Comparison of ENCODE assay signal across 8 mouse cellular contexts in genomic region chr9:120345651-120346151, GRCm38 (mm10). TPM values are rescaled to one million over a fixed set of nuclear protein-coding genes. Genes with fewer than 3 reads are reported as not detected.
DNase-seq lines count a peak whose midpoint lies in the region; ATAC-seq and TF ChIP-seq lines count a peak whose summit lies in the region.

No protein-coding gene starts in this region.

- 8% methylated on average over 5 of the region's 5 CpGs for WGBS in liver, adult 2 months
- 15% methylated on average over 5 of the region's 5 CpGs for WGBS in forebrain, postnatal 0 days
- 27% methylated on average over 5 of the region's 5 CpGs for WGBS in hindbrain, embryonic 15.5 days
- WGBS in lung, embryonic 16.5 days = 6% methylated on average over 5 of the region's 5 CpGs
- WGBS in thymus, adult 2 months = 64% methylated on average over 5 of the region's 5 CpGs

- ATAC-seq in forebrain, postnatal 0 days = peak; percentile 34; the same call in 1 of the 2 replicates
- ATAC-seq in hindbrain, embryonic 15.5 days (ENCODE audit: low FRiP score, low read depth) = peak; percentile 47
- peak; percentile 53 for ATAC-seq in lung, embryonic 16.5 days (ENCODE audit: low read depth)

- no peaks in the 10 kb centered on the region for H3K9me3 ChIP-seq in forebrain, postnatal 0 days (ENCODE audit: low read length)
- H3K9me3 ChIP-seq in hindbrain, embryonic 15.5 days = no peaks in the 10 kb centered on the region
- H3K9me3 ChIP-seq in lung, embryonic 16.5 days (ENCODE audit: control insufficient read depth, low read length) = no peaks in the 10 kb centered on the region

- TF ChIP-seq POLR2A in liver, adult 2 months (IDR thresholded peaks at IDR 0.05; ENCODE audit: extremely low read depth, insufficient read depth, low read length) = no peak
- no peak for TF ChIP-seq POLR2A in thymus, adult 2 months (IDR thresholded peaks at IDR 0.05; ENCODE audit: control insufficient read depth, extremely low read depth, insufficient read depth, low read length, poor library complexity)

- no peak overlapping the region for H3K9ac ChIP-seq in liver, adult 2 months (ENCODE audit: low read depth, low read length)
- no peak overlapping the region for H3K9ac ChIP-seq in forebrain, postnatal 0 days
- no peak overlapping the region for H3K9ac ChIP-seq in hindbrain, embryonic 15.5 days
- H3K9ac ChIP-seq in lung, embryonic 16.5 days (ENCODE audit: low read length) = no peak overlapping the region

- no peaks in the 10 kb centered on the region for H3K27me3 ChIP-seq in liver, adult 2 months (ENCODE audit: control insufficient read depth, insufficient read depth, low read length)
- no peaks in the 10 kb centered on the region for H3K27me3 ChIP-seq in forebrain, postnatal 0 days (ENCODE audit: insufficient read depth, low read length)
- no peaks in the 10 kb centered on the region for H3K27me3 ChIP-seq in hindbrain, embryonic 15.5 days
- H3K27me3 ChIP-seq in lung, embryonic 16.5 days (ENCODE audit: control insufficient read depth, insufficient read depth, low read depth, low read length) = no peaks in the 10 kb centered on the region
- H3K27me3 ChIP-seq in thymus, adult 2 months (ENCODE audit: control insufficient read depth, insufficient read depth, low read length) = no peaks in the 10 kb centered on the region

- H3K4me3 ChIP-seq in liver, adult 2 months (ENCODE audit: insufficient read depth, low read depth, low read length) = no peak overlapping the region
- H3K4me3 ChIP-seq in forebrain, postnatal 0 days (ENCODE audit: low read depth, low read length) = no peak overlapping the region
- H3K4me3 ChIP-seq in hindbrain, embryonic 15.5 days = no peak overlapping the region
- H3K4me3 ChIP-seq in lung, embryonic 16.5 days (ENCODE audit: low read length) = no peak overlapping the region
- no peak overlapping the region for H3K4me3 ChIP-seq in thymus, adult 2 months (ENCODE audit: control insufficient read depth, insufficient read depth, low read length)

- no peaks in the 10 kb centered on the region for H3K79me2 ChIP-seq in liver, adult 2 months (ENCODE audit: control insufficient read depth, insufficient read depth, low read length)

- peaks cover 28% of the 10 kb centered on the region for H3K4me1 ChIP-seq in liver, adult 2 months (ENCODE audit: control insufficient read depth, insufficient read depth, low read length)
- 0 out of 2 replicates have a peak, but pooled peaks cover 5% of the 10 kb centered on the region for H3K4me1 ChIP-seq in forebrain, postnatal 0 days (ENCODE audit: insufficient read depth)
- peaks cover 38% of the 10 kb centered on the region for H3K4me1 ChIP-seq in hindbrain, embryonic 15.5 days (replicated peaks)
- peaks cover 2% of the 10 kb centered on the region; the same call in 1 of the 2 replicates for H3K4me1 ChIP-seq in lung, embryonic 16.5 days (replicated peaks; ENCODE audit: control insufficient read depth, insufficient read depth, low read length)
- peaks cover under 1% of the 10 kb centered on the region; the same call in 1 of the 2 replicates for H3K4me1 ChIP-seq in thymus, adult 2 months (replicated peaks; ENCODE audit: control insufficient read depth, insufficient read depth, low read length)

- peak; percentile 93 for DNase-seq in liver, adult 2 months (ENCODE audit: extremely low read depth, low read depth, low spot score)
- DNase-seq in liver = no peak
- DNase-seq in forebrain, postnatal 0 days = peak; percentile 20
- peak; percentile 73 for DNase-seq in yolk sac, embryonic 10.5 days (ENCODE audit: low spot score)
- no peak for DNase-seq in thymus, postnatal 36 days
- DNase-seq in thymus, adult 2 months = no peak

- no peak overlapping the region for H3K27ac ChIP-seq in liver, adult 2 months (replicated peaks; ENCODE audit: insufficient read depth, low read depth, low read length)
- H3K27ac ChIP-seq in forebrain, postnatal 0 days (ENCODE audit: low read depth, low read length) = peak overlapping the region; percentile 35; the same call in 1 of the 2 replicates
- H3K27ac ChIP-seq in hindbrain, embryonic 15.5 days (replicated peaks) = peak overlapping the region; percentile 69
- H3K27ac ChIP-seq in lung, embryonic 16.5 days (ENCODE audit: low read length) = no peak overlapping the region
- H3K27ac ChIP-seq in thymus, adult 2 months (ENCODE audit: control insufficient read depth, insufficient read depth, low read length) = no peak overlapping the region

- no peaks in the 10 kb centered on the region for H3K36me3 ChIP-seq in liver, adult 2 months (ENCODE audit: control insufficient read depth, insufficient read depth, low read length)
- no peaks in the 10 kb centered on the region for H3K36me3 ChIP-seq in forebrain, postnatal 0 days (ENCODE audit: insufficient read depth)
- no peaks in the 10 kb centered on the region for H3K36me3 ChIP-seq in hindbrain, embryonic 15.5 days
- no peaks in the 10 kb centered on the region for H3K36me3 ChIP-seq in lung, embryonic 16.5 days (ENCODE audit: control insufficient read depth, insufficient read depth, low read length)
- H3K36me3 ChIP-seq in thymus, adult 2 months (ENCODE audit: control insufficient read depth, insufficient read depth, low read length) = no peaks in the 10 kb centered on the region

- no peak for TF ChIP-seq CTCF in liver, adult 2 months (IDR thresholded peaks at IDR 0.05; ENCODE audit: low read depth, low read length)
- no peak for TF ChIP-seq CTCF in forebrain, postnatal 0 days (IDR thresholded peaks at IDR 0.05; ENCODE audit: low read depth)
- no peak for TF ChIP-seq CTCF in thymus, adult 2 months (IDR thresholded peaks at IDR 0.05; ENCODE audit: borderline replicate concordance, control insufficient read depth, extremely low read depth, insufficient read depth, low read length, poor library complexity)

- H3K4me2 ChIP-seq in forebrain, postnatal 0 days (ENCODE audit: low read depth) = no peak overlapping the region
- H3K4me2 ChIP-seq in hindbrain, embryonic 15.5 days = no peak overlapping the region
- H3K4me2 ChIP-seq in lung, embryonic 16.5 days (ENCODE audit: low read depth, low read length) = no peak overlapping the region

RNA-seq across cellular contexts. Expression of gene Myrip, which starts 44.4 kb away (rescaled TPM):
- total RNA-seq in liver, adult 2 months (2014; rRNA removed) = 0.13 and 0.28 TPM in 2 replicates
- polyA plus RNA-seq in liver, adult 2 months (2012; rRNA removed) = 0.09 and 0.17 TPM in 2 replicates
- total RNA-seq in forebrain, postnatal 0 days (2014; rRNA removed) = 9.0 and 12.4 TPM in 2 replicates
- 1.7 and 3.0 TPM in 2 replicates for polyA plus RNA-seq in forebrain, postnatal 0 days (2015; fragmentation: Nextera tagmentation; extraction: Ambion mirVana)
- polyA plus RNA-seq in hindbrain, embryonic 15.5 days (2015; fragmentation: Nextera tagmentation; extraction: Ambion mirVana) = 8.1 and 8.8 TPM in 2 replicates
- 0.24 and 0.29 TPM in 2 replicates for polyA plus RNA-seq in lung, embryonic 16.5 days (2015; fragmentation: Nextera tagmentation; extraction: Ambion mirVana)
- 0.31 and 1.5 TPM in 2 replicates for polyA plus RNA-seq in thymus, adult 2 months (2012; rRNA removed)

Comparison
In these comparisons a context has a peak if more than half of its experiments do, and no peak if none do; other contexts are left out.
1. DNase-seq: peak in liver, adult 2 months (single experiment), forebrain, postnatal 0 days (single experiment) and yolk sac, embryonic 10.5 days (single experiment); none in liver (single experiment), thymus, postnatal 36 days (0 of 2) and thymus, adult 2 months (single experiment).
2. H3K27ac ChIP-seq: peak in forebrain, postnatal 0 days (single experiment) and hindbrain, embryonic 15.5 days (single experiment); none in liver, adult 2 months (single experiment), lung, embryonic 16.5 days (single experiment) and thymus, adult 2 months (single experiment).
3. Peak in every context shown above with its lines, with median percentiles within 50 percentile points of each other: ATAC-seq.